Mouse (Mus musculus): ENCODE measurements at regions not wholly inside any gene's neighbourhood (a gene's known extent, or its start where the extent isn't known, plus 50 kb on each side); places are given as distances from the start of the nearest gene placed in this dataset.

DNA sequence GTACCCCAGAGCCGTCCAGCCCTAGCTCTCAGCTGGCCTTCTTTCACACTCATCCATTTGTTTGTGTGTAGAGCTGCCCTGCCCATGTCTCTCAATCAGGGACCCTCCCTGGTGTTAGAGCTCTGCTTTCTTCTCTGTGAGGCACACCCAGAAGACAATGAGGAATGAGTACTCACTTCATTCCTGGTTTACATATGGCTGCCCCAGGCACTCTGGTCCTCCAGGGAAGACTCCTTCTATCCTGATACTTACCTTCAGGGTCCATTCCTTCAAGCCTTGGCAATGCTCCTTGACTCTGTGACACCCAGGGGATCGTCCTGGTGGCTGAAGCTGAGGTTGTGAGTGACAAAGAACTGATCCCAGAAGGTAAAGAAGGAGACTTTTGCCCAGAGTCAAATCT, 122.0 kb upstream of the 1700016C15Rik start:
- TF ChIP-seq CTCF (conservative IDR thresholded peaks at IDR 0.05; ENCODE audit: low read length) (no peak), POU5F1 (IDR thresholded peaks at IDR 0.05; ENCODE audit: borderline replicate concordance, low read length) (no peak)

All from E14TG2a.4 (cell line).